Mouse (Mus musculus) midbrain, embryonic 14.5 days (tissue): Measurements from ENCODE around the gene Lonrf2. TPM values are rescaled to one million over a fixed set of nuclear protein-coding genes. Genes with fewer than 3 reads are reported as not detected.

Source experiments
- ATAC-seq: fragments of 200-750 bp; cut with Nextera tagmentation; 2 replicates; pipeline ENCODE4 v1.8.0; 2017; ENCODE audit warnings: moderate number of reproducible peaks, moderate library complexity; ENCODE audit not compliant: low FRiP score, low TSS enrichment
- DNase-seq: peaks from one replicate; pipeline ENCODE4 v3.0.0-alpha.2; 2015
- H3K27ac ChIP-seq: fragments of 300-500 bp; sonication (generic); replicated peaks from 2 replicates; pipeline ENCODE4 v1.5.1; 2014; ENCODE audit warnings: mild to moderate bottlenecking, low read depth, low read length, moderate library complexity
- H3K27me3 ChIP-seq: fragments of 300-500 bp; sonication (generic); 2 replicates; pipeline ENCODE4 v1.6.1; 2014; ENCODE audit warnings: low read length, control low read depth, mixed read lengths; ENCODE audit not compliant: control insufficient read depth, insufficient read depth
- H3K36me3 ChIP-seq: fragments of 300-500 bp; sonication (generic); 2 replicates; pipeline ENCODE4 v1.6.1; 2014; ENCODE audit warnings: low read length, control low read depth; ENCODE audit not compliant: control insufficient read depth, insufficient read depth
- H3K4me1 ChIP-seq: fragments of 300-500 bp; sonication (generic); 2 replicates; pipeline ENCODE4 v1.6.1; 2014; ENCODE audit warnings: mild to moderate bottlenecking, antibody characterized with exemption, low read length, control low read depth; ENCODE audit not compliant: control insufficient read depth, insufficient read depth
- H3K4me2 ChIP-seq: fragments of 300-500 bp; sonication (generic); 2 replicates; pipeline ENCODE4 v1.6.1; 2014; ENCODE audit warnings: mild to moderate bottlenecking, low read length, moderate library complexity
- H3K4me3 ChIP-seq: fragments of 300-500 bp; sonication (generic); replicated peaks from 2 replicates; pipeline ENCODE4 v1.5.1; 2014; ENCODE audit warnings: low read depth, low read length
- H3K9ac ChIP-seq: fragments of 300-500 bp; sonication (generic); replicated peaks from 2 replicates; pipeline ENCODE4 v1.6.1; 2014; ENCODE audit warnings: mild to moderate bottlenecking, low read length, moderate library complexity
- H3K9me3 ChIP-seq: fragments of 300-500 bp; sonication (generic); 2 replicates; pipeline ENCODE4 v1.6.1; 2016; ENCODE audit warnings: low read length, control low read depth, mixed read lengths; ENCODE audit not compliant: control insufficient read depth
- WGBS: fragments of 180-500 bp; shearing (Covaris S2); extraction: QIAGEN DNeasy Blood & Tissue Kit; methylation state at CpG from one replicate; pipeline ENCODE4 v1.1.7; 2014; 5-methylcytosine and 5-hydroxymethylcytosine counted together
- polyA plus RNA-seq: library from polyadenylated mRNA; unstranded; fragments of >200 nt; fragmentation: Nextera tagmentation; extraction: Ambion mirVana; gene quantifications from 2 replicates; pipeline ENCODE4 v1.2.1, GENCODE M21; 2014

The Lonrf2 gene
- polyA plus RNA-seq, 1 experiment from 2014 or later = 28.1 TPM

- no peak for ATAC-seq
- H3K27me3 ChIP-seq = no peaks in the 10 kb centered on the region
- H3K36me3 ChIP-seq = peaks cover 49% of the 10 kb centered on the region
- no peak overlapping the region for H3K27ac ChIP-seq
- no peak overlapping the region for H3K4me2 ChIP-seq
- H3K4me3 ChIP-seq = no peak overlapping the region
- WGBS = 35% methylated on average over 5 of the region's 5 CpGs
- 0 out of 2 replicates have a peak, but pooled peaks cover 4% of the 10 kb centered on the region for H3K4me1 ChIP-seq
- no peak for DNase-seq
- no peaks in the 10 kb centered on the region for H3K9me3 ChIP-seq
- H3K9ac ChIP-seq = no peak overlapping the region
Measured at GRCm38 (mm10) chr1:38795496-38795895, 41.0 kb downstream of the Lonrf2 start.

GRCm38 (mm10) chr1:38791016-38791810, 45.3 kb downstream of the Lonrf2 start:
- Histone ChIP-seq H3K27me3 (no peaks in the 10 kb centered on the region), H3K4me2 (no peak overlapping the region), H3K9me3 (no peaks in the 10 kb centered on the region), H3K27ac (no peak overlapping the region), H3K36me3 (peaks cover 18% of the 10 kb centered on the region), H3K9ac (no peak overlapping the region), H3K4me3 (no peak overlapping the region), H3K4me1 (0 out of 2 replicates have a peak, but pooled peaks cover 4% of the 10 kb centered on the region)
- DNase-seq (no peak), ATAC-seq (no peak)
- WGBS = 86% methylated on average over 9 of the region's 9 CpGs

DNA sequence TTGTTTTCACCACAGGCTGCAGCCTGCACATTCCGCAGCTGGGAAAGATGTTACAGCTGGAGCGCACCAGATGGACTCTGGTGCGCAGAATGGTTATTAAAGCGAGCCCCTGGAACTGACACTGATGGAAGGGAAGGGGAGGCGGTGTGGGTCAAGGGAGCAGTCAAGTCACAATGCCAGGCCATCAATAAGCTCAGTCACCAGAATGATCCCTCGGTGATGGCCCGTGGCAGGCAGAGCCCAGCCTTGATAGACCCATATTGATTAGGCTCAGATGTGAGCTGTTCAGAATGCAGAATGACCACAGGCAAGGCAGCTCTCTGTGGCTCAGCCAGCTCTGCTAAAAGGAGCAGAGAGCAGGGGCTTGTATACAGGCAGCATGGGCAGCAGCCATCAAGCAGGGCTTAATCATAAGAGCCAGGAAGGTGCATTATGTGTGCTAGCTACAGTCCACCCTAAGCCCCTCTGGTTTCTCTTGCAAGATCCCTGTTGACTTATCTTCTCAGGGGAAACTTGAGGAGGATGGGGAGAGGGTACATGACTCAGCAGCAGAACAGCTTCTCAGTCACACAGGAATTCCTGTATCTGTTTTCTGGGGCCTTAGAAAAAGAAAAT, 46.4 kb downstream of the Lonrf2 start:
- DNase-seq (no peak), ATAC-seq (no peak)
- H3K4me3 ChIP-seq = no peak overlapping the region
- 65% methylated on average over 7 of the region's 7 CpGs for WGBS
- no peaks in the 10 kb centered on the region for H3K27me3 ChIP-seq
- H3K36me3 ChIP-seq = peaks cover 18% of the 10 kb centered on the region
- no peak overlapping the region for H3K9ac ChIP-seq
- no peaks in the 10 kb centered on the region for H3K4me1 ChIP-seq
- H3K4me2 ChIP-seq = no peak overlapping the region
- H3K27ac ChIP-seq = 0 out of 2 replicates have a peak overlapping the region, but pooled peaks have one; percentile 10
- H3K9me3 ChIP-seq = no peaks in the 10 kb centered on the region

DNA sequence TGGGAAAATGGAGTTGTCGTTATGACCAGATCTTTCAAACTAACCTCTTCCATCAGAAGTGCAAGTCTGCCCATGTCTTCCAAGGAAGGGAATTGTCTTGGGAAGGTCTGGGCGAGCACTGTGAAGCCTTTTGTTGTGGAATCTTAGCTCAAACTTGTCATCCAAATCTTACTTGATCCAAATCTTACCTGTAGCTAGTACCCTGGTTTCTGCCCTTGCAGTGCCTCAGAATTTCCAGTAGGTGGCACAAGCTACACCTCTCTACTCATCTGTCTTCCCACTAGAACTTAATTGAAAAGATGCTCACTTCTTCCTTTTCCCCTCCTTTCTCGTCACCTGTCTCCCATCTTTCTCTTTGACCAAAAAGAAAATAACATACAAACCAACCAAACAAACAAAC, 47.6 kb downstream of the Lonrf2 start:
- Histone ChIP-seq H3K9me3 (no peaks in the 10 kb centered on the region), H3K4me1 (no peaks in the 10 kb centered on the region), H3K27ac (no peak overlapping the region), H3K4me2 (no peak overlapping the region), H3K27me3 (no peaks in the 10 kb centered on the region), H3K4me3 (no peak overlapping the region), H3K36me3 (peaks cover 13% of the 10 kb centered on the region), H3K9ac (no peak overlapping the region)
- WGBS = 71% methylated on average over 3 of the region's 3 CpGs
- peak; percentile 46 for DNase-seq
- ATAC-seq = no peak

GRCm38 (mm10) chr1:38787443-38787842, 49.1 kb downstream of the Lonrf2 start:
- Histone ChIP-seq H3K9ac (no peak overlapping the region), H3K4me2 (no peak overlapping the region), H3K4me1 (no peaks in the 10 kb centered on the region), H3K36me3 (peaks cover 13% of the 10 kb centered on the region), H3K27me3 (no peaks in the 10 kb centered on the region), H3K4me3 (no peak overlapping the region), H3K27ac (no peak overlapping the region), H3K9me3 (no peaks in the 10 kb centered on the region)
- 11% methylated on average over 5 of the region's 5 CpGs for WGBS
- DNase-seq (peak; percentile 88), ATAC-seq (no peak; the same call in 1 of the 2 replicates)

DNA sequence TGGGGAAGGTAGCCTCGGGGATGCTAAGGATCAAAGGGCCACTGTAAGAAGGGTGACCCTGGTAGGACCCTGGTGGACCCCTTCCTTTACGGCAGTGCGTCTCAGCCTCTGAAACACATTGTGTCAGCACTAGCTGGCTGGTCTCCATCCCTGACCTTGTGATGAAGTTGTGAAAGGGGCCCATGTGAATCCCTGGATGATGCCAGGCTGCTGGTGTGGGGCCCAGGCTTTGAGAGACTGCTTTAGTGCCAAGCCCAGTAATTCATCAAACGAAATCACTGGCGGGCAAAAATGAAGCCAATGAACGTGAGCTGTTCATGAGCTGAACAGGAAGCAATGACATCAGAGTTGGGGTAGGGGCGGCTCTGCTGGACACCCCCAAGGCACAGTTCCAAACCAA, 50.2 kb downstream of the Lonrf2 start:
- Histone ChIP-seq H3K4me2 (no peak overlapping the region), H3K9me3 (no peaks in the 10 kb centered on the region), H3K4me3 (no peak overlapping the region), H3K36me3 (peaks cover 6% of the 10 kb centered on the region; the same call in 1 of the 2 replicates), H3K4me1 (no peaks in the 10 kb centered on the region), H3K27me3 (no peaks in the 10 kb centered on the region), H3K9ac (no peak overlapping the region), H3K27ac (no peak overlapping the region)
- no peak for ATAC-seq
- no peak for DNase-seq
- 79% methylated on average over 7 of the region's 7 CpGs for WGBS

GRCm38 (mm10) chr1:38778271-38778670, 58.2 kb downstream of the Lonrf2 start:
- Histone ChIP-seq H3K4me3 (no peak overlapping the region), H3K9ac (no peak overlapping the region), H3K36me3 (no peaks in the 10 kb centered on the region), H3K4me2 (no peak overlapping the region), H3K27me3 (no peaks in the 10 kb centered on the region), H3K9me3 (no peaks in the 10 kb centered on the region), H3K27ac (no peak overlapping the region), H3K4me1 (no peaks in the 10 kb centered on the region)
- ATAC-seq (no peak), DNase-seq (no peak)
- WGBS = 97% methylated on average over 1 of the region's 1 CpGs

- H3K4me3 ChIP-seq = no peak overlapping the region
- WGBS = 92% methylated on average over 7 of the region's 7 CpGs
- ATAC-seq = no peak
- no peak overlapping the region for H3K27ac ChIP-seq
- H3K4me2 ChIP-seq = no peak overlapping the region
- no peaks in the 10 kb centered on the region for H3K36me3 ChIP-seq
- no peak overlapping the region for H3K9ac ChIP-seq
- DNase-seq = no peak
- no peaks in the 10 kb centered on the region for H3K4me1 ChIP-seq
- H3K27me3 ChIP-seq = no peaks in the 10 kb centered on the region
- H3K9me3 ChIP-seq = no peaks in the 10 kb centered on the region
Measured at GRCm38 (mm10) chr1:38777500-38777899, 59.0 kb downstream of the Lonrf2 start.

DNA sequence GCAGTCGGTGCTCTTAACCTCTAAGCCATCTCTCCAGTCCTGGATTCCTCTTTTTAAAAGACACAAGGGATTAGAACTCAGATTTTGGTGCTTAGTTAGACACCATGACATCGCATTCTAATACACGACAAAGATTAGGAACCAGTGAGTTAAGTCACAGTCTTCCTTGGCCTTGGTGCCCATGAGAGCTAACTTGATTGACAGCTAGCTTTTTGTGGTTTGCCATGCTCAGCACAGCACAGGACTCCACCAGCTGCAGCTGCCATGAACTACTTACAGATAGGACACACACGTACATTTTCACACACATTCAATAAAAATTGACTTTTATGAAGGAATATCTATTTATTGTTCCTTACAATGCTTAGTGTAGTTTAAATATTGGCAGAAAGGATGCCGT, 60.8 kb downstream of the Lonrf2 start:
- H3K9me3 ChIP-seq = no peaks in the 10 kb centered on the region
- no peaks in the 10 kb centered on the region for H3K36me3 ChIP-seq
- H3K4me2 ChIP-seq = no peak overlapping the region
- no peaks in the 10 kb centered on the region for H3K27me3 ChIP-seq
- 89% methylated on average over 5 of the region's 5 CpGs for WGBS
- H3K9ac ChIP-seq = no peak overlapping the region
- no peak for DNase-seq
- H3K4me1 ChIP-seq = no peaks in the 10 kb centered on the region
- ATAC-seq = no peak
- H3K27ac ChIP-seq = no peak overlapping the region
- no peak overlapping the region for H3K4me3 ChIP-seq
